Mouse (Mus musculus) ES-Bruce4 (cell line): ENCODE measurements at regions not wholly inside any gene's neighbourhood (a gene's known extent, or its start where the extent isn't known, plus 50 kb on each side); places are given as distances from the start of the nearest gene placed in this dataset.

Experiments used
- CTCF ChIP-seq: IDR thresholded peaks from one replicate; pipeline ENCODE4 v1.8.1; 2011; ENCODE audit warnings: low read depth, low read length
- EP300 ChIP-seq: IDR thresholded peaks from 2 replicates; pipeline ENCODE4 v1.6.1; 2011; ENCODE audit warnings: low read depth, low read length; ENCODE audit not compliant: insufficient read depth

- TF ChIP-seq CTCF (no peak), EP300 (no peak)
These were observed 310.4 kb upstream of the Stxbp6 start for GRCm38 (mm10) chr12:45384864-45385263.
